Mouse (Mus musculus): ENCODE results near the gene Clta. TPM values are rescaled to one million over a fixed set of nuclear protein-coding genes. Genes with fewer than 3 reads are reported as not detected.

Clta gene
- total and polyA plus RNA-seq, 3 experiments, result 451 to 589 TPM; not detected in 1

- H3K9me3 ChIP-seq (replicated peaks; ENCODE audit: insufficient read depth, low read length), result no peaks in the 10 kb centered on the region
- H3K27me3 ChIP-seq (ENCODE audit: control insufficient read depth in 1 of 2, insufficient read depth in 2 of 2, low read length in 2 of 2), result no peaks in the 10 kb centered on the region
- peak overlapping the region; percentile 94 for H3K27ac ChIP-seq (ENCODE audit: control insufficient read depth, low read depth, low read length)
- peaks cover 25 to 58% of the 10 kb centered on the region in 2 experiments for H3K4me1 ChIP-seq (ENCODE audit: control insufficient read depth in 1 of 2, insufficient read depth in 2 of 2, low read length in 2 of 2)
- peaks cover 3% of the 10 kb centered on the region for H3K79me2 ChIP-seq (ENCODE audit: control insufficient read depth, insufficient read depth, low read length, poor library complexity)
- no peak overlapping the region for H3K4me3 ChIP-seq (ENCODE audit: control insufficient read depth in 1 of 2, insufficient read depth in 1 of 2, low read depth in 2 of 2, low read length in 2 of 2)
- DNase-seq (ENCODE audit: low read depth, low spot score), result no peak
- TF ChIP-seq USF2 (IDR thresholded peaks at IDR 0.05; ENCODE audit: borderline replicate concordance in 1 of 2, insufficient read depth in 1 of 2, low read depth in 1 of 2, low read length in 2 of 2) (no peak), CHD1 (IDR thresholded peaks at IDR 0.05; ENCODE audit: low read depth, low read length) (no peak), ELF1 (IDR thresholded peaks at IDR 0.05; ENCODE audit: low read depth, low read length) (no peak), KAT2A (conservative IDR thresholded peaks at IDR 0.05; ENCODE audit: low read depth, low read length) (no peak), MYB (IDR thresholded peaks at IDR 0.05; ENCODE audit: low read depth, low read length) (no peak), ETS1 (IDR thresholded peaks at IDR 0.05; ENCODE audit: low read depth, low read length) (no peak), SIN3A (IDR thresholded peaks at IDR 0.05; ENCODE audit: low read length) (no peak), GATA1 (IDR thresholded peaks at IDR 0.05; ENCODE audit: low read depth, low read length) (no peak), ZNF384 (IDR thresholded peaks at IDR 0.05; ENCODE audit: low read depth, low read length) (no peak), MEF2A (IDR thresholded peaks at IDR 0.05; ENCODE audit: extremely low read depth, insufficient replicate concordance, low read depth, low read length, poor library complexity, severe bottlenecking) (no peak), POLR2A (IDR thresholded peaks at IDR 0.05; ENCODE audit: control insufficient read depth in 1 of 2, insufficient read depth in 1 of 2, low read depth in 1 of 2, low read length in 2 of 2, poor library complexity in 1 of 2) (no peak), JUND (IDR thresholded peaks at IDR 0.05; ENCODE audit: low read depth, low read length) (no peak), MYC (IDR thresholded peaks at IDR 0.05; ENCODE audit: low read depth, low read length) (no peak), ZKSCAN1 (IDR thresholded peaks at IDR 0.05; ENCODE audit: low read depth, low read length) (no peak), TAL1 (IDR thresholded peaks at IDR 0.05; ENCODE audit: low read length) (no peak)
- H3K36me3 ChIP-seq (ENCODE audit: control insufficient read depth in 1 of 2, insufficient read depth in 2 of 2, low read length in 2 of 2), result peaks cover 0 to 46% of the 10 kb centered on the region in 2 experiments; a peak in 2 of 4 replicates
- peak overlapping the region; percentile 70; the same call in 1 of the 2 replicates for H3K9ac ChIP-seq (ENCODE audit: control insufficient read depth, low read depth, low read length, poor library complexity, severe bottlenecking)
These were observed 38.3 kb upstream of the Clta start for GRCm38 (mm10) chr4:43965856-43966535.

DNA sequence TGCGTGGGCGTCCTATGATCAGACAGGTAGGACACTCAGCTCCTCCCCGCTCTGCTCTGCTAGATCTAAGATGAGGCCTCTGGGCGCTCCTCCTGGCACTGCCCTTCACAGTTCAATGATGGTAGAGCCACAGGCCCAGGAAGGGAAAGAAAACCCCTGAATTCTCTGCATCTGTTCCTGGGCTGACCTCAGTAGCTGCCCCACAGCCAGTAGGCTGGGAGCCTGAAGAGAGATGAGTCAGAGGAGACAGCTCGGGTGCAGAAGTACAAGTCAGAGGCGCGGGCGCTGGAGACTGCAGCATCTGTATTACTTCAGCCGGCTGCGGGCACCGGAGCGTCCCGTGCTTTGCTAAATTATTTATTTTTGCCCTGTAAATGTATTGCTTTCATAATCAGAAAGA lies 35.6 kb upstream of the Clta start:
- H3K4me1 ChIP-seq (ENCODE audit: control insufficient read depth in 1 of 2, insufficient read depth in 2 of 2, low read length in 2 of 2), result peaks cover 28 to 50% of the 10 kb centered on the region in 2 experiments
- H3K27me3 ChIP-seq (ENCODE audit: control insufficient read depth in 1 of 2, insufficient read depth in 2 of 2, low read length in 2 of 2), result no peaks in the 10 kb centered on the region
- no peak overlapping the region for H3K4me3 ChIP-seq (ENCODE audit: control insufficient read depth in 1 of 2, insufficient read depth in 1 of 2, low read depth in 2 of 2, low read length in 2 of 2)
- H3K79me2 ChIP-seq (ENCODE audit: control insufficient read depth, insufficient read depth, low read length, poor library complexity), result no peaks in the 10 kb centered on the region; the same call in 1 of the 2 replicates
- no peak for DNase-seq (ENCODE audit: low read depth, low spot score)
- no peak overlapping the region for H3K27ac ChIP-seq (ENCODE audit: control insufficient read depth, low read depth, low read length)
- peaks cover 0 to 42% of the 10 kb centered on the region in 2 experiments; a peak in 2 of 4 replicates for H3K36me3 ChIP-seq (ENCODE audit: control insufficient read depth in 1 of 2, insufficient read depth in 2 of 2, low read length in 2 of 2)
- no peak overlapping the region for H3K9ac ChIP-seq (ENCODE audit: control insufficient read depth, low read depth, low read length, poor library complexity, severe bottlenecking)
- H3K9me3 ChIP-seq (replicated peaks; ENCODE audit: insufficient read depth, low read length), result no peaks in the 10 kb centered on the region
- TF ChIP-seq MAFK (IDR thresholded peaks at IDR 0.05; ENCODE audit: borderline replicate concordance, low read depth, low read length) (no peak), ZC3H11A (IDR thresholded peaks at IDR 0.05; ENCODE audit: low read depth, low read length) (no peak), RCOR1 (IDR thresholded peaks at IDR 0.05; ENCODE audit: low read depth, low read length) (no peak), ZNF384 (IDR thresholded peaks at IDR 0.05; ENCODE audit: low read depth, low read length) (no peak), POLR2A (IDR thresholded peaks at IDR 0.05; ENCODE audit: control insufficient read depth in 1 of 2, insufficient read depth in 1 of 2, low read depth in 1 of 2, low read length in 2 of 2, poor library complexity in 1 of 2) (no peak), TBP (IDR thresholded peaks at IDR 0.05; ENCODE audit: low read depth, low read length) (no peak), CTCF (IDR thresholded peaks at IDR 0.05 in 2 of 3, conservative IDR thresholded peaks at IDR 0.05 in 1 of 3; ENCODE audit: control insufficient read depth in 1 of 3, insufficient read depth in 1 of 3, low read depth in 2 of 3, low read length in 3 of 3, poor library complexity in 1 of 3, severe bottlenecking in 1 of 3) (no peak), GABPA (IDR thresholded peaks at IDR 0.05; ENCODE audit: low read depth, low read length) (no peak), KAT2A (conservative IDR thresholded peaks at IDR 0.05; ENCODE audit: low read depth, low read length) (no peak), POLR2AphosphoS5 (IDR thresholded peaks at IDR 0.05; ENCODE audit: borderline replicate concordance, low read depth, low read length) (no peak), UBTF (IDR thresholded peaks at IDR 0.05; ENCODE audit: borderline replicate concordance, insufficient read depth, low read depth, low read length) (no peak), CHD2 (IDR thresholded peaks at IDR 0.05; ENCODE audit: low read length) (no peak), EP300 (IDR thresholded peaks at IDR 0.05; ENCODE audit: low read depth in 1 of 2, low read length in 2 of 2) (no peak), MYB (IDR thresholded peaks at IDR 0.05; ENCODE audit: low read depth, low read length) (no peak), ZMIZ1 (IDR thresholded peaks at IDR 0.05; ENCODE audit: low read depth, low read length) (no peak), NRF1 (IDR thresholded peaks at IDR 0.05; ENCODE audit: insufficient read depth, low read depth, low read length, poor library complexity, severe bottlenecking) (no peak), SIN3A (IDR thresholded peaks at IDR 0.05; ENCODE audit: low read length) (no peak), HCFC1 (IDR thresholded peaks at IDR 0.05; ENCODE audit: low read depth, low read length) (no peak)
